Mouse (Mus musculus) hindbrain, embryonic 10.5 days (tissue): Measurements from ENCODE around the gene Olfr282. TPM values are rescaled to one million over a fixed set of nuclear protein-coding genes. Genes with fewer than 3 reads are reported as not detected.
A peak's percentile ranks its signal among the peaks of the same experiment; 100 is the strongest.

Source experiments
- DNase-seq: peaks from one replicate; pipeline ENCODE4 v3.0.0-alpha.2; 2017; ENCODE audit warnings: low spot score
- H3K27ac ChIP-seq: fragments of 300-500 bp; sonication (generic); 2 replicates; pipeline ENCODE4 v1.5.1; 2016; ENCODE audit warnings: mild to moderate bottlenecking, moderate library complexity
- H3K27me3 ChIP-seq: fragments of 300-500 bp; sonication (generic); 2 replicates; pipeline ENCODE4 v1.6.1; 2016; ENCODE audit warnings: mild to moderate bottlenecking; ENCODE audit not compliant: poor library complexity, insufficient read depth, severe bottlenecking
- H3K36me3 ChIP-seq: fragments of 300-500 bp; sonication (generic); 2 replicates; pipeline ENCODE4 v1.6.1; 2016; ENCODE audit warnings: mild to moderate bottlenecking, moderate library complexity
- H3K4me1 ChIP-seq: fragments of 300-500 bp; sonication (generic); replicated peaks from 2 replicates; pipeline ENCODE4 v1.6.1; 2016; ENCODE audit warnings: mild to moderate bottlenecking
- H3K4me3 ChIP-seq: fragments of 300-500 bp; sonication (generic); 2 replicates; pipeline ENCODE4 v1.5.1; 2016; ENCODE audit warnings: mild to moderate bottlenecking, moderate library complexity
- H3K9me3 ChIP-seq: fragments of 300-500 bp; sonication (generic); 2 replicates; pipeline ENCODE4 v1.6.1; 2016; ENCODE audit warnings: mild to moderate bottlenecking, moderate library complexity
- WGBS: fragments of 180-500 bp; shearing (Covaris S2); methylation state at CpG from one replicate; pipeline ENCODE4 v1.1.7; 2016; 5-methylcytosine and 5-hydroxymethylcytosine counted together
- polyA plus RNA-seq: library from polyadenylated mRNA; unstranded; fragments of >200 nt; fragmentation: Nextera tagmentation; extraction: Ambion mirVana; gene quantifications from 2 replicates; pipeline ENCODE4 v1.2.1, GENCODE M21; 2016

The Olfr282 gene
- polyA plus RNA-seq, 1 experiment from 2014 or later = not detected

GRCm38 (mm10) chr15:98418096-98418495 is 12.9 kb upstream of the Olfr282 start:
- no peak overlapping the region for H3K4me3 ChIP-seq
- no peaks in the 10 kb centered on the region for H3K9me3 ChIP-seq
- H3K27me3 ChIP-seq = no peaks in the 10 kb centered on the region
- no peak for DNase-seq
- no peaks in the 10 kb centered on the region for H3K4me1 ChIP-seq
- no peaks in the 10 kb centered on the region for H3K36me3 ChIP-seq
- no peak overlapping the region for H3K27ac ChIP-seq
- 79% methylated on average over 7 of the region's 7 CpGs for WGBS

DNA sequence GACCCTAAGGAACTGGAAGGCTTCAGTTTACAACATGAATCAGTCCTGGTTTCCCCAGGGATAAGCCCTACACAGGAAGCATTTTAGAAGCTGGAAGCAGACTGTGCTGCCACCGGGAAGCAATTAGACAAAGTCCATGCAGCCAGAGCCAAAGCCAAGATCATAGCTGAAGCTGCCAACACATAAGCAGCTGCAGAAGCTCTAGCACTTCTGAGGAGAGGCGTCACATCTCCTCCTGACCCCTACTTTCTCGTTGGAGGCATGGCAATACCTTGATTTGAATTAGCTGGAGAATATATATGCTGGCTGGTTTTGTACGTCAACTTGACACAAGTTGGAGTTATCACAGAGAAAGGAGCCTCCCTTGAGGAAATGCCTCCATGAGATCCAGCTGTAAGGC is 10.1 kb upstream of the Olfr282 start:
- H3K9me3 ChIP-seq = no peaks in the 10 kb centered on the region
- H3K4me1 ChIP-seq = peaks cover 15% of the 10 kb centered on the region
- no peak for DNase-seq
- no peaks in the 10 kb centered on the region for H3K27me3 ChIP-seq
- WGBS = 69% methylated on average over 4 of the region's 4 CpGs
- H3K27ac ChIP-seq = no peak overlapping the region
- no peak overlapping the region for H3K4me3 ChIP-seq
- no peaks in the 10 kb centered on the region for H3K36me3 ChIP-seq

DNA sequence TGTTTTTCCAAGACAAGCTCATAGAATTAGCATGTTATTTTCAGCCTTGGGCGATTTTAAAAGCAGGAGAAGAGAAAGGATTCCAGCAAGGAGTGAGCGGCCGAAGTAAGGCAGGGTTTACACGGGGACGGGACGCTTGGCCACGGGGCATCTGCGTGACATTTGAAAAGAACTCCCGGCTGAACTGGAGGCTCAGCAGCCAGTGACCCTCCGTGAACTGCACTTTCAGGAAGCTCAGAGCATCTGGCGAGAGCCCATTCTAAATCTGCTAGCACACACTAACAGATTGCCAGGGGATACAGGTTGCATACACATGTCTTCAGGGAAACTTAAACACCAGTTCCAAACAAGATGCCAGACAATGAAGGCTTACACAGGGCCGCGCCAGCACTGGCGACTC is 6.7 kb upstream of the Olfr282 start:
- DNase-seq = no peak
- H3K4me3 ChIP-seq = no peak overlapping the region
- peaks cover 15% of the 10 kb centered on the region for H3K4me1 ChIP-seq
- no peaks in the 10 kb centered on the region for H3K9me3 ChIP-seq
- 73% methylated on average over 14 of the region's 14 CpGs for WGBS
- no peaks in the 10 kb centered on the region for H3K36me3 ChIP-seq
- H3K27me3 ChIP-seq = no peaks in the 10 kb centered on the region
- no peak overlapping the region for H3K27ac ChIP-seq

DNA sequence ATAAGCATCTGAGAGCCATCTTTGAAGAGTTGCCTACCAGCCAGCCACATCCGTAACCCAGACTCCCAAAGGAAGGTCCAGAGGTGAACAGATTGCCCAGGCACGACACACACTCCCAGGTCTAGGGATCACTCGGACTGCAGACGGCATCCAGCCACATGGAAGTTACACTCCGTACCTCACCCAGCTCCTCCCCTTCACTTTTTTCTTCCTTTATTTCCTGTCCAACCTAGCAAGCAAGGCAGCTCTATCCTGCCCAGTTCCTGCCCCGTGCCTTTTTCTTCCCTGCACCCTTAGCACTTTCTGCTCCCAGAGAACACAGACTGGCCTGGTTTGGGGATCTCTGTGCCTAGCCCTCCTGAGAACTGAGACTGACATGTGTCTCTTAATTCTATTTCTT is 6.3 kb upstream of the Olfr282 start:
- no peaks in the 10 kb centered on the region for H3K27me3 ChIP-seq
- no peaks in the 10 kb centered on the region for H3K36me3 ChIP-seq
- no peak overlapping the region for H3K4me3 ChIP-seq
- no peak for DNase-seq
- no peak overlapping the region for H3K27ac ChIP-seq
- H3K4me1 ChIP-seq = peaks cover 15% of the 10 kb centered on the region
- no peaks in the 10 kb centered on the region for H3K9me3 ChIP-seq
- WGBS = 73% methylated on average over 6 of the region's 6 CpGs

DNA sequence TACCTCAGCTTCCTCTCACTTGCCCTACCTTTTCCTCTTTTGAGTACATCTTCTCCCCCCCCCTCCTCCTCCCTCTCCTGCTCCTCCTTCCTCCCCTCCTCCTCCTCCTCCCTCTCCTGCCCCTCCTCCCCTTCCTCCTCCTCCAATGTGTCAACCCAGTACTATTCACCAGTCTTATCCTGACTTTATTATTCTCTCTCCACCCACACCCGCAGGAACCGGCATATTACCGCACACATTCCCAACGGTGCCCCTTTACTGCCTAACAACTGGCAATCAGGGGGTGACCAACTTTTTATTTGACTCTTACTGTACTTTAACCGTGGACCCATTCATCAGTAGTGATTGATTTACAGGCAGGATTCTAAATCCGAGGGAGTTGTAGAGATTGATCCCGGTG is 5.8 kb upstream of the Olfr282 start:
- no peak overlapping the region for H3K27ac ChIP-seq
- DNase-seq = no peak
- 89% methylated on average over 7 of the region's 7 CpGs for WGBS
- no peaks in the 10 kb centered on the region for H3K36me3 ChIP-seq
- peaks cover 15% of the 10 kb centered on the region for H3K4me1 ChIP-seq
- H3K27me3 ChIP-seq = no peaks in the 10 kb centered on the region
- no peak overlapping the region for H3K4me3 ChIP-seq
- H3K9me3 ChIP-seq = no peaks in the 10 kb centered on the region

GRCm38 (mm10) chr15:98444561-98444960 is 13.5 kb downstream of the Olfr282 start:
- no peaks in the 10 kb centered on the region for H3K9me3 ChIP-seq
- WGBS = 86% methylated on average over 3 of the region's 3 CpGs
- no peak for DNase-seq

GRCm38 (mm10) chr15:98448521-98448920 is 17.5 kb downstream of the Olfr282 start:
- Histone ChIP-seq H3K9me3 (no peaks in the 10 kb centered on the region), H3K4me3 (no peak overlapping the region), H3K27ac (no peak overlapping the region), H3K27me3 (no peaks in the 10 kb centered on the region), H3K36me3 (no peaks in the 10 kb centered on the region), H3K4me1 (no peaks in the 10 kb centered on the region)
- WGBS = 62% methylated on average over 4 of the region's 4 CpGs
- DNase-seq = peak; percentile 12

More at GRCm38 (mm10) chr15:98444561-98444960, 13.5 kb downstream of the Olfr282 start:
- Histone ChIP-seq H3K4me1 (no peaks in the 10 kb centered on the region), H3K27me3 (no peaks in the 10 kb centered on the region), H3K36me3 (no peaks in the 10 kb centered on the region), H3K4me3 (no peak overlapping the region), H3K27ac (no peak overlapping the region)

- no peaks in the 10 kb centered on the region for H3K9me3 ChIP-seq
- no peak for DNase-seq
- H3K4me3 ChIP-seq = no peak within 1 kb of the TSS
- WGBS = 90% methylated on average over 7 of the region's 7 CpGs
- no peaks in the 10 kb centered on the region for H3K36me3 ChIP-seq
- H3K27ac ChIP-seq = no peak within 1 kb of the TSS
- H3K27me3 ChIP-seq = no peaks in the 10 kb centered on the region
- no peaks in the 10 kb centered on the region for H3K4me1 ChIP-seq
These were observed 21.3 kb downstream of the Olfr282 start, which contains the start of gene Olfr281 for GRCm38 (mm10) chr15:98452288-98452687. TSS of gene Olfr281 (plus strand) at chr15:98452588.

DNA sequence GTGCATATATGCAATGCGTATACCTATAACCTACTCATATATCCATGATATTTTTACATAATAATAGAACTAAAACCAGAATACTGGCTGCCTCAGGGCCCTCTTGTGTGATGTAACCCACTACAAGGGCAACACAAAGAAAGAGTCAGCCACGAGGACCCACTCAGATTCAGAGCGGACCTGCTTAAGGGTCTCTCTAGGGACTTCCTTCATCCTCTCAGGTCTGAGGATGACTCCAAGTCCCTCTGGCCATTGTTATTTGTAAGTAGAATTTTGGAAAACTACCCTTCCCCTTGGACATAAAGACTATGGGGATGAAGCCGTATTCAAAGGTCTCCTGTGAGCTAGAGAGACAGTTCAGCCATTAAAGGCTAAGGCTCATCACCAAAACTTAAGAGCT is 38.6 kb downstream of the Olfr282 start, which contains the start of gene OR5BS1P:
OR5BS1P (plus strand) TSS at position 301 of the 400 bp plus-strand sequence.
- Histone ChIP-seq H3K4me3 (no peak within 1 kb of the TSS), H3K27me3 (no peaks in the 10 kb centered on the region), H3K36me3 (no peaks in the 10 kb centered on the region), H3K27ac (no peak within 1 kb of the TSS), H3K9me3 (no peaks in the 10 kb centered on the region), H3K4me1 (no peaks in the 10 kb centered on the region)
- no peak for DNase-seq
- 93% methylated on average over 4 of the region's 4 CpGs for WGBS

DNA sequence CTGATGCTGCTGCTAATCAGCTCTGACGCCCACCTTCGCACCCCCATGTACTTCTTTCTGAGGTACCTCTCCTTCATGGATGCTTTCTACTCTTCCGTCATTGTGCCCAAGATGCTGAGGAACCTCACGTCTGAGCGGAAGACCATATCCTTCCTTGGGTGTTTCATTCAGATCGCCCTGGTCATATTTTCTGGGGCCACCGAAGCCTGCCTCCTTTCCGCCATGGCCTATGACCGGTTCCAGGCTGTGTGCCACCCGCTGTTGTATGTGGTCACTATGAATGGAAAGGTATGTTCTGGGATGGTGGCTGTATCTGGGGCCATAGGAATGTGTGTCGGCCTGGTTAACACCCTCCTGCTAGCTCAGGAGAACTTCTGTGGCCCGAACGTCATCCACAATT is 40.5 kb downstream of the Olfr282 start:
- DNase-seq = no peak
- WGBS = 92% methylated on average over 13 of the region's 13 CpGs
- no peak overlapping the region for H3K4me3 ChIP-seq

DNA sequence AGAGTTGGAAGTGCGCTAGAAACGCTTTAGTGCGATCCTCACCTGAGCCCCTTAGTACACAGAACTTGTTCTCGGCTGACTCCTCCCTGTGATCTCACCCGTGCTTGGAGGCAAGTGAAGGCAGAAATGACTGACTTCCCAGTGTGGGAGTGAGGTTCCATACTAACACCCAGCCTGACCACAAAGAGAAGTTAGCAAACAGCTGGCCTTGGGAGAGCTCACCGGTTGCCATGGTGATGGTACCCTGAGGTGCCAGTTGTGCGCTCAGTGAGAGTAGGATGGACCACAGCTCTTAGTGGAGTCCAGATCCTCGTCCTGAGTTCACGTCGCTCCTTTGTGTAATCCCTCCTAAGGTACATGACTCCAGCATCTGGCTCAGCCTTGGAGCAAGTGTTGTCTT is 43.9 kb downstream of the Olfr282 start:
- H3K36me3 ChIP-seq = no peaks in the 10 kb centered on the region
- 80% methylated on average over 10 of the region's 10 CpGs for WGBS
- no peak for DNase-seq

More for the DNA sequence above, 40.5 kb downstream of the Olfr282 start:
- no peak overlapping the region for H3K27ac ChIP-seq
- H3K9me3 ChIP-seq = no peaks in the 10 kb centered on the region
- H3K36me3 ChIP-seq = no peaks in the 10 kb centered on the region
- H3K27me3 ChIP-seq = no peaks in the 10 kb centered on the region
- H3K4me1 ChIP-seq = no peaks in the 10 kb centered on the region

GRCm38 (mm10) chr15:98475382-98475781 is 44.4 kb downstream of the Olfr282 start:
- H3K4me3 ChIP-seq = no peak overlapping the region
- no peaks in the 10 kb centered on the region for H3K36me3 ChIP-seq
- no peaks in the 10 kb centered on the region for H3K4me1 ChIP-seq
- peak; percentile 27 for DNase-seq
- 56% methylated on average over 10 of the region's 10 CpGs for WGBS
- H3K27ac ChIP-seq = no peak overlapping the region
- H3K9me3 ChIP-seq = no peaks in the 10 kb centered on the region
- H3K27me3 ChIP-seq = no peaks in the 10 kb centered on the region

More for the DNA sequence above, 43.9 kb downstream of the Olfr282 start:
- Histone ChIP-seq H3K9me3 (no peaks in the 10 kb centered on the region), H3K27me3 (no peaks in the 10 kb centered on the region), H3K4me3 (no peak overlapping the region), H3K4me1 (no peaks in the 10 kb centered on the region), H3K27ac (no peak overlapping the region)

GRCm38 (mm10) chr15:98476281-98476680 is 45.3 kb downstream of the Olfr282 start:
- 81% methylated on average over 5 of the region's 5 CpGs for WGBS
- no peak overlapping the region for H3K4me3 ChIP-seq
- H3K27ac ChIP-seq = no peak overlapping the region
- DNase-seq = no peak
- no peaks in the 10 kb centered on the region for H3K9me3 ChIP-seq
- no peaks in the 10 kb centered on the region for H3K4me1 ChIP-seq
- no peaks in the 10 kb centered on the region for H3K36me3 ChIP-seq
- no peaks in the 10 kb centered on the region for H3K27me3 ChIP-seq

DNA sequence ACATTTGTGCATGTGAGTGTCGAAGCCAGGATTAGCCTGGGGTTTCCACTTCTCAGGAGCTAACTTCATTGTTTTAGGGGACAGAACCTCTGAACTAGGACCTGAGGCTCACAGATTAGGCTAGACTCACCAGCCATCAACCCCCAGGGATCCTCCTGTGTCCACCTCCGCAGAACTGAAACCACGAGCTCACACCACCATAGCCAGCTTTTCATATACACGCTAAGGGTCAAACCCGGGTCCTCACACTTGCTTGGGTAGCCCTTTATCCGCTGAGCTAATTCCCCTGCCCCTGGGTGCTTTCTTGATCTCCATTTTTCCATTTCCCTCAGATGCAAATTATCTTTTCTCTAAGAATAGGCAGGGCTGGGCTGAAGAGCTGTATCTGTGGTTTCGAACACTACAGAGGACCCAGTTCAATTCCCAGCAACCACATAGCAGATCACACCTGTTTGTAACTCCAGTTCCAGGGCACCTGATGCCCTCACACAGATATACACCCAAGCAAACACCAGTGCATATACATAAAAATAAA is 48.6 kb downstream of the Olfr282 start:
- Histone ChIP-seq H3K4me3 (no peak overlapping the region), H3K36me3 (no peaks in the 10 kb centered on the region), H3K9me3 (no peaks in the 10 kb centered on the region), H3K27me3 (no peaks in the 10 kb centered on the region), H3K4me1 (no peaks in the 10 kb centered on the region), H3K27ac (no peak overlapping the region)
- WGBS = 78% methylated on average over 7 of the region's 7 CpGs
- DNase-seq = no peak
